Mouse (Mus musculus) MEL (cell line): ENCODE results near the gene Gm10840. TPM values are rescaled to one million over a fixed set of nuclear protein-coding genes. Genes with fewer than 3 reads are reported as not detected.
A peak's percentile ranks its signal among the peaks of the same experiment; 100 is the strongest.

ENCODE experiments used
- DNase-seq: peaks from one replicate; pipeline ENCODE4 v3.0.0; 2011; ENCODE audit warnings: low read depth, low spot score
- H3K27ac ChIP-seq: 2 replicates; pipeline ENCODE4 v1.5.1; 2012; ENCODE audit warnings: low read depth, mild to moderate bottlenecking, control low read depth, low read length, moderate library complexity; ENCODE audit not compliant: control insufficient read depth
- H3K27me3 ChIP-seq, 2 experiments: fragments of 150-350 bp in 1 of 2; sonication (generic) in 1 of 2; 2 replicates each; pipeline ENCODE4 v1.6.1; 2012; ENCODE audit warnings: low read length in 2 of 2, mild to moderate bottlenecking in 2 of 2, improper control_type of control experiment in 1 of 2, moderate library complexity in 1 of 2; ENCODE audit not compliant: insufficient read depth in 2 of 2, control insufficient read depth in 1 of 2
- H3K36me3 ChIP-seq, 2 experiments: 2 replicates each; pipeline ENCODE4 v1.6.1; 2012 to 2014; ENCODE audit warnings: low read length in 2 of 2, improper control_type of control experiment in 1 of 2, inconsistent platforms in 1 of 2, mild to moderate bottlenecking in 1 of 2; ENCODE audit not compliant: insufficient read depth in 2 of 2, control insufficient read depth in 1 of 2
- H3K4me1 ChIP-seq, 2 experiments: fragments of 150-350 bp in 1 of 2; sonication (generic) in 1 of 2; 2 replicates each; pipeline ENCODE4 v1.6.1; 2012; ENCODE audit warnings: low read length in 2 of 2, improper control_type of control experiment in 1 of 2, mild to moderate bottlenecking in 1 of 2; ENCODE audit not compliant: insufficient read depth in 2 of 2, control insufficient read depth in 1 of 2
- H3K4me3 ChIP-seq, 2 experiments: fragments of 150-350 bp in 1 of 2; sonication (generic) in 1 of 2; 2 replicates each; pipeline ENCODE4 v1.5.1; 2012; ENCODE audit warnings: low read depth in 2 of 2, low read length in 2 of 2, mild to moderate bottlenecking in 2 of 2, moderate library complexity in 2 of 2, control low read depth in 1 of 2, improper control_type of control experiment in 1 of 2; ENCODE audit not compliant: control insufficient read depth in 1 of 2, insufficient read depth in 1 of 2
- H3K79me2 ChIP-seq: 2 replicates; pipeline ENCODE4 v1.6.1; 2012; ENCODE audit warnings: mild to moderate bottlenecking, low read length, moderate library complexity; ENCODE audit not compliant: control insufficient read depth, poor library complexity, insufficient read depth
- H3K9ac ChIP-seq: 2 replicates; pipeline ENCODE4 v1.6.1; 2012; ENCODE audit warnings: low read depth, mild to moderate bottlenecking, control low read depth, low read length, moderate library complexity; ENCODE audit not compliant: control insufficient read depth, poor library complexity, severe bottlenecking
- H3K9me3 ChIP-seq: fragments of 150-350 bp; sonication (generic); replicated peaks from 2 replicates; pipeline ENCODE4 v1.6.1; 2012; ENCODE audit warnings: mild to moderate bottlenecking, low read length, improper control_type of control experiment, moderate library complexity; ENCODE audit not compliant: insufficient read depth
- BHLHE40 ChIP-seq: IDR thresholded peaks from 2 replicates; pipeline ENCODE4 v1.6.1; 2012; ENCODE audit warnings: low read depth, mild to moderate bottlenecking, inconsistent platforms, low read length, improper control_type of control experiment, borderline replicate concordance
- CHD1 ChIP-seq: IDR thresholded peaks from 2 replicates; pipeline ENCODE4 v1.6.1; 2012; ENCODE audit warnings: low read depth, mild to moderate bottlenecking, inconsistent platforms, low read length, improper control_type of control experiment
- CHD2 ChIP-seq: IDR thresholded peaks from 2 replicates; pipeline ENCODE4 v1.6.1; 2011; ENCODE audit warnings: low read length, improper control_type of control experiment
- CTCF ChIP-seq, 3 experiments: IDR thresholded peaks in 2 of 3; conservative IDR thresholded peaks in 1 of 3; 2 replicates each; pipeline ENCODE4 v1.5.1; 2011 to 2012; ENCODE audit warnings: low read length in 3 of 3, low read depth in 2 of 3, mild to moderate bottlenecking in 2 of 3, improper control_type of control experiment in 1 of 3, inconsistent platforms in 1 of 3, mixed read lengths in 1 of 3, moderate library complexity in 1 of 3; ENCODE audit not compliant: control insufficient read depth in 1 of 3, insufficient read depth in 1 of 3, poor library complexity in 1 of 3, severe bottlenecking in 1 of 3
- E2F4 ChIP-seq: IDR thresholded peaks from 2 replicates; pipeline ENCODE4 v1.6.1; 2011; ENCODE audit warnings: low read depth, low read length, improper control_type of control experiment, borderline replicate concordance
- HCFC1 ChIP-seq: IDR thresholded peaks from 2 replicates; pipeline ENCODE4 v1.6.1; 2012; ENCODE audit warnings: low read depth, mild to moderate bottlenecking, inconsistent platforms, low read length, improper control_type of control experiment, moderate library complexity
- KAT2A ChIP-seq: conservative IDR thresholded peaks from 2 replicates; pipeline ENCODE4 v1.6.1; 2012; ENCODE audit warnings: low read depth, low read length, improper control_type of control experiment, inconsistent platforms
- MAZ ChIP-seq: IDR thresholded peaks from 2 replicates; pipeline ENCODE4 v1.6.1; 2012; ENCODE audit warnings: low read depth, mild to moderate bottlenecking, inconsistent platforms, low read length, improper control_type of control experiment
- MEF2A ChIP-seq: IDR thresholded peaks from 2 replicates; pipeline ENCODE4 v1.6.1; 2014; ENCODE audit warnings: low read depth, mild to moderate bottlenecking, inconsistent platforms, low read length, improper control_type of control experiment; ENCODE audit not compliant: poor library complexity, insufficient replicate concordance, severe bottlenecking; ENCODE audit errors: extremely low read depth
- MYB ChIP-seq: IDR thresholded peaks from 2 replicates; pipeline ENCODE4 v1.6.1; 2011; ENCODE audit warnings: mild to moderate bottlenecking, low read depth, low read length, improper control_type of control experiment
- MYC ChIP-seq: IDR thresholded peaks from 2 replicates; pipeline ENCODE4 v1.6.1; 2011; ENCODE audit warnings: low read depth, mild to moderate bottlenecking, low read length, improper control_type of control experiment, moderate library complexity
- POLR2AphosphoS5 ChIP-seq: IDR thresholded peaks from 2 replicates; pipeline ENCODE4 v1.6.1; 2012; ENCODE audit warnings: low read depth, borderline replicate concordance, mild to moderate bottlenecking, inconsistent platforms, low read length, moderate library complexity, mixed read lengths
- RAD21 ChIP-seq: IDR thresholded peaks from 2 replicates; pipeline ENCODE4 v1.6.1; 2011; ENCODE audit warnings: mild to moderate bottlenecking, low read depth, low read length, improper control_type of control experiment
- RCOR1 ChIP-seq: IDR thresholded peaks from 2 replicates; pipeline ENCODE4 v1.6.1; 2012; ENCODE audit warnings: low read depth, mild to moderate bottlenecking, inconsistent platforms, low read length, improper control_type of control experiment
- SIN3A ChIP-seq: IDR thresholded peaks from 2 replicates; pipeline ENCODE4 v1.6.1; 2012; ENCODE audit warnings: low read length, improper control_type of control experiment, inconsistent platforms
- SMC3 ChIP-seq: IDR thresholded peaks from 2 replicates; pipeline ENCODE4 v1.6.1; 2011; ENCODE audit warnings: low read depth, low read length, improper control_type of control experiment
- TAL1 ChIP-seq: IDR thresholded peaks from 2 replicates; pipeline ENCODE4 v1.6.1; 2012; ENCODE audit warnings: mild to moderate bottlenecking, inconsistent platforms, low read length, moderate library complexity, mixed read lengths
- TBP ChIP-seq: IDR thresholded peaks from 2 replicates; pipeline ENCODE4 v1.8.0; 2011; ENCODE audit warnings: low read depth, low read length, improper control_type of control experiment
- TCF12 ChIP-seq: IDR thresholded peaks from 2 replicates; pipeline ENCODE4 v1.6.1; 2014; ENCODE audit warnings: low read depth, mild to moderate bottlenecking, inconsistent platforms, low read length, improper control_type of control experiment, moderate library complexity
- UBTF ChIP-seq: IDR thresholded peaks from 2 replicates; pipeline ENCODE4 v1.6.1; 2012; ENCODE audit warnings: low read depth, mild to moderate bottlenecking, inconsistent platforms, low read length, improper control_type of control experiment, moderate library complexity, borderline replicate concordance; ENCODE audit not compliant: insufficient read depth
- USF2 ChIP-seq, 2 experiments: IDR thresholded peaks; 2 replicates each; pipeline ENCODE4 v1.6.1; 2011 to 2012; ENCODE audit warnings: improper control_type of control experiment in 2 of 2, low read length in 2 of 2, borderline replicate concordance in 1 of 2, inconsistent platforms in 1 of 2, low read depth in 1 of 2, mild to moderate bottlenecking in 1 of 2; ENCODE audit not compliant: insufficient read depth in 1 of 2
- ZKSCAN1 ChIP-seq: IDR thresholded peaks from 2 replicates; pipeline ENCODE4 v1.6.1; 2012; ENCODE audit warnings: low read depth, mild to moderate bottlenecking, inconsistent platforms, low read length, improper control_type of control experiment, moderate library complexity
- ZMIZ1 ChIP-seq: IDR thresholded peaks from 2 replicates; pipeline ENCODE4 v1.6.1; 2012; ENCODE audit warnings: low read depth, mild to moderate bottlenecking, inconsistent platforms, low read length, improper control_type of control experiment, moderate library complexity
- ZNF384 ChIP-seq: IDR thresholded peaks from 2 replicates; pipeline ENCODE4 v1.6.1; 2012; ENCODE audit warnings: low read depth, mild to moderate bottlenecking, inconsistent platforms, low read length, improper control_type of control experiment
- polyA plus RNA-seq, 2 experiments: library from polyadenylated mRNA; stranded (reverse) in 1 of 2; unstranded in 1 of 2; fragments of >175 nt in 1 of 2; fragments of >200 nt in 1 of 2; gene quantifications; 2 replicates each; pipeline versions ENCODE4 v1.2.1 to v1.2.4; 2012; ENCODE audit warnings: low replicate concordance in 2 of 2, low read depth in 1 of 2; ENCODE audit not compliant: insufficient read length in 2 of 2, insufficient read depth in 1 of 2, missing spikeins in 1 of 2
- total RNA-seq: library from RNA; depleted of rRNA; stranded (reverse); fragments of 300-350 nt; gene quantifications from 2 replicates; pipeline ENCODE4 v1.2.3, GENCODE M21; 2012

The Gm10840 gene
- total and polyA plus RNA-seq, 3 experiments: not detected

DNA sequence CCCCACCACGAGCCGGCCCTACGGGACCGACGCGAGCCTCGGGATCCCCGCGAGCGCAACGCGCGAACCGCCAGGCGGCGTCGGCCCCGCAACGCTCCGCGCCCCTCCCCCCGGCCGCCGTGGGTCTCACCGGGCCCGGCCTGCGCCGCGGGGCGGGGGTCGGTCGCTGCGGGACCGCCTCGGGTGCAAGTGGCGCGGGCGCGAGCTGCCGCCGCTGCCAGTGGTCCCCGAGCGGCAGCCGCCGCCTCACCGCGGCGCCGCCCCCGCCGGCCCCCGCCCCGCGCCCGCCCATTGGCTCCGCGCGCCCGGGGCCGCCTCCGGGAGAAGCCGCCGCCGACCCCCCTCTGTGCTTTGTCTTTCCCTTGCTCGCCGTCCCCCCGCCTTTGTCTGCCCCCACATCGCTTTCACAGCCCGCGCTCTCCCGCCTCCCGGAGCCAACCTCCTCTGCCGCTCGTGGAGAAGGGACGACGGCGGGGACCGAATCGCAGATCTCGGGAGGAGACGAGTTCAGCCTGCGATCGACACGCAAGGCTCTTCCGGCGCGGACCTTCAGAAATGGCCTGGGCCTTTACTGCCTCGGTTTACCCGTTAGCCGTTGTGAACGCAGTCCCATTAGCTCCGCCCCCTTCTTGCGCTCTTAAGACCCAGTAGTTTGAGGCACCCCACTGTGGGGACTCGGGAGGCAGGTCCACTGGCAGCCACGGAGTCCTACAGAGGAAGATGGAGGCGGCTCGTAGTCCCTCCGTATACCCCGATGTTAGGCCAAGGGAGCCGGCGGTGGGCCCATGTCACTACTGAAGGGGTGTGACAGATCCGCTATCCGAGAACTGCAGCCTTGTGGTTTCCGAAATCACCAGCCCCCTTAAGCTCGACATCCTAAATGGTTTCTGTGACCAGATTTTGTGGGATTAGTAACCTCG is 469 bp upstream of the Gm10840 start (continued):
- no peak for TF ChIP-seq TBP
- TF ChIP-seq KAT2A: no peak; the same call in 1 of the 2 replicates
- peak; percentile 62 for TF ChIP-seq TAL1
- peak; percentile 50; the same call in 1 of the 2 replicates for TF ChIP-seq HCFC1
- no peak for TF ChIP-seq CHD2
- peak; percentile 95; the same call in 1 of the 2 replicates for TF ChIP-seq MAZ
- TF ChIP-seq RAD21: no peak
- TF ChIP-seq ZKSCAN1: no peak
- no peak for TF ChIP-seq SMC3
- peak in 1 of 3 experiments; percentile 35; a peak in 1 of 6 replicates for TF ChIP-seq CTCF (IDR thresholded peaks at IDR 0.05 in 2 of 3, conservative IDR thresholded peaks at IDR 0.05 in 1 of 3; ENCODE audit: control insufficient read depth in 1 of 3, insufficient read depth in 1 of 3, low read depth in 2 of 3, low read length in 3 of 3, poor library complexity in 1 of 3, severe bottlenecking in 1 of 3)
- peak; percentile 90 for TF ChIP-seq RCOR1

DNA sequence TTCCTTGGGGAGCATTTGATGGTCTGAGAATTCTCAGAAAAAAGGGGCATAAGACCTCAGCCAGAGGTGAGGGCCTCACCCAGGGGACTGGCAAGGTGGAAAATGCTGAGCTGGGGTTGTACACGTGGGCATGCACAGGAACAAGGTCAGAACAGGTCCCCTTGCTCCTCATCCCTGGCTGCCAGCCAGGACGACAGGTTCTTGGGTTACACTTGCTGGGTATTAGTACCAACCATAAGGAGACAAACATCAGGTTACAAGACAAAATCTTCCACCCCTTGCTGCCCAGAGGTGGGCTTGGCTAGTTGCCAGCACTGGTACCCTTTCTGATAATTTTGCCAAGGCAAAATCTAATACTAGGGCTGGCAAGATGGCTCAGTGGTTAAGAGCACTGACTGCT is 1.6 kb downstream of the Gm10840 start:
- Histone ChIP-seq H3K9ac (no peak overlapping the region), H3K79me2 (peaks cover 13% of the 10 kb centered on the region), H3K4me1 (peaks cover 0 to 20% of the 10 kb centered on the region in 2 experiments; a peak in 2 of 4 replicates), H3K4me3 (no peak overlapping the region), H3K9me3 (no peaks in the 10 kb centered on the region), H3K27ac (no peak overlapping the region), H3K27me3 (no peaks in the 10 kb centered on the region), H3K36me3 (peaks cover 0 to 4% of the 10 kb centered on the region in 2 experiments; a peak in 1 of 4 replicates)
- TF ChIP-seq MEF2A (no peak), TCF12 (no peak), MYC (no peak), BHLHE40 (no peak), CHD1 (no peak), UBTF (no peak), E2F4 (no peak), SIN3A (no peak), ZMIZ1 (no peak), USF2 (IDR thresholded peaks at IDR 0.05; ENCODE audit: borderline replicate concordance in 1 of 2, insufficient read depth in 1 of 2, low read depth in 1 of 2, low read length in 2 of 2) (no peak), ZNF384 (no peak), TAL1 (no peak), POLR2AphosphoS5 (no peak), RCOR1 (no peak), MYB (no peak), RAD21 (no peak)
- DNase-seq: no peak
